Mouse (Mus musculus): Measurements from ENCODE around the gene Cd300e. TPM values are rescaled to one million over a fixed set of nuclear protein-coding genes. Genes with fewer than 3 reads are reported as not detected.
"Not testable (repeated sequence)": the region's sequence is repeated elsewhere in the genome, so short reads cannot be mapped to it uniquely, and the experiment has no call there.

Gene Cd300e
- polyA plus RNA-seq, 1 experiment from 2014 or later: 0.09 TPM

DNA sequence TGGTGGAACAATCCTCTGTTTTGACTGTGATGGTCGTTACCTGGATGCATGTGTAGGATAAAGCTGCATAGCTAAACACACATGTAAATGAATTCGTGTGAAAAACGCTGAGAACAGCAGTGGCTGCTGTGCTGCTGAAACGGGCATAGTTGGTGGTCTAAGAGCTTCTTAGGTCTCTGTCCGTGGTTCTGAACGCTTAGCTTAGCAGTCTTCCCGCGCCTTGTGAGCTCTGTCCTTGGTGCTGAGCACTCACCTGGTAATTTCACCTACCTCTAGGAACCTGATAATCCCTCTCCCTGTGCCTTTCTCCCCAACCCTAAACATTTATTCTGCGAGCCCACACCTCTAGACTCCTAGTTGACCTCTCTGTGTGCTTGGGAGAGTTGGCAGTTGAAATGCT, 9.8 kb downstream of the Cd300e start:
- Histone ChIP-seq H3K4me1 (no peaks in the 10 kb centered on the region), H3K36me3 (no peaks in the 10 kb centered on the region), H3K27ac (no peak overlapping the region), H3K9me3 (no peaks in the 10 kb centered on the region), H3K9ac (no peak overlapping the region), H3K4me2 (replicated peaks) (no peak overlapping the region), H3K4me3 (no peak overlapping the region), H3K27me3 (no peaks in the 10 kb centered on the region)
- 4% methylated on average over 9 of the region's 9 CpGs for WGBS
- ATAC-seq (ENCODE audit: low FRiP score, low read depth): no peak

DNA sequence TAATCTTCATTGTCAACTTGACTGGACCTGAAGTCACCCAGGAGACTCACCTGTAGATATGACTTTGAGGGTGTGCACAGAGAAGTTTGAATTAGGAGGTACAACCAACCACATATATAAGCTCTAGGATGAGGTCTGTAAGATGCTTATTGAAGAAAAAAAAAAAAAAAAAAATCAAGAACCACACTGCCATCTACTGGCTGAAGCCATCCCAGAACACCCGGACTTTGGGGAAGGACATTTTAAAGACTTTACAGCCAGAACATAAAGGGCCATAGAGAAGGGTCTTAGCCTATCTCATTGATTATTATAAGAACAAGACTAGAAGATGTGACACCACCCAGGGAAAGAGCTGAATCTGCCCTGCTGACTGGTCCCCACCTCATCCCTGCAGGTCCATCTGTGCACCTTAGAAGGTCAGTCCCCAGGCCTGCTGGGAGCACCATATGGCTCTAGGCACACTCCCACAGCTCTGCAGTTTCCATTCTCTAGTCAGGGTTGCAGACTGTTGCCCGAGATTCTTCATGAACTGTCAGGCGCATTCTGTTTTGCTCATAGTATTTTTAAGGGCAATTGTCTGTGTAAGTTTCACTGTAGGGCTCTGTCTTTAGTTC, 12.6 kb downstream of the Cd300e start:
- Histone ChIP-seq H3K27me3 (no peaks in the 10 kb centered on the region), H3K36me3 (no peaks in the 10 kb centered on the region), H3K4me3 (no peak overlapping the region), H3K9ac (no peak overlapping the region), H3K4me1 (no peaks in the 10 kb centered on the region), H3K4me2 (replicated peaks) (no peak overlapping the region), H3K27ac (no peak overlapping the region), H3K9me3 (no peaks in the 10 kb centered on the region)
- WGBS: 37% methylated on average over 3 of the region's 3 CpGs
- no peak for ATAC-seq (ENCODE audit: low FRiP score, low read depth)

DNA sequence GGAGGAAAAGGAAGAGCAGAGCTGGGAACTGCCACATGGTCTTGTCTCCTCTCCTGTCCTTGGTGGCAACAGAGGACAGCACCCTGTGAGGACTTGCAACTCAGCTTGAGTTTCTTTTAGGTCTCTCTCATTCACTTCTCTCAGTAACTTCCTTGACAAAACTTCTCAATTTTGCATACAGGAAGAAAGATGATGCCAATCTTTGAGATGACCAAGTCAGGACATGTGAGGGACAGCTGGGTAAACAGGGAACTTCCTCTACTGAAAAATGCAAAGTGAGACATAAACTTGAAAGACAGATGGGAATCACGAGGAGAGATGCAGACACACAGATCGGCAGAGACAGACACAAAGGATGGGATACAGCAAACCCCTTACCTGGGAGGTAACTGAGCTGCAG, 13.7 kb downstream of the Cd300e start, which contains the start of gene Cd300ld3:
Cd300ld3 (minus strand) TSS at position 151 of the 400 bp plus-strand sequence.
- no peaks in the 10 kb centered on the region for H3K4me1 ChIP-seq
- no peak within 1 kb of the TSS for H3K4me2 ChIP-seq (replicated peaks)
- no peaks in the 10 kb centered on the region for H3K36me3 ChIP-seq
- WGBS: 74% methylated on average over 2 of the region's 2 CpGs
- no peaks in the 10 kb centered on the region for H3K27me3 ChIP-seq
- ATAC-seq (ENCODE audit: low FRiP score, low read depth): no peak
- no peak within 1 kb of the TSS for H3K9ac ChIP-seq
- no peak within 1 kb of the TSS for H3K4me3 ChIP-seq
- no peak within 1 kb of the TSS for H3K27ac ChIP-seq
- H3K9me3 ChIP-seq: no peaks in the 10 kb centered on the region

DNA sequence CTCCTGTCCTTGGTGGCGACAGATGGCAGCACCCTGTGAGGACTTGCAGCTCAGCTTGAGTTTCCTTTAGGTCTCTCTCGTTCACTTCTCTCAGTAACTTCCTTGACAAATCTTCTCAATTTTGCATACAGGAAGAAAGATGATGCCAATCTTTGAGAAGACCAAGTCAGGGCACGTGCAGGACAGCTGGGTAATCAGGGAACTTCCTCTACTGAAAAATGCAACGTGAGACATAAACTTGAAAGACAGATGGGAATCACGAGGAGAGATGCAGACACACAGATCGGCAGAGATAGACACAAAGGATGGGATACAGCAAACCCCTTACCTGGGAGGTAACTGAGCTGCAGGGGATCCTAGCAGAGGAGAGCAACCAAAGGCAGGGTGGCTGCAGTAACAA, 24.3 kb downstream of the Cd300e start, which contains the start of gene Cd300ld5:
Cd300ld5 (minus strand) TSS at position 101 of the 400 bp plus-strand sequence.
- WGBS: no CpG with 5 or more reads among the region's 6 CpGs
- ATAC-seq (ENCODE audit: low FRiP score, low read depth): not testable (repeated sequence)

DNA sequence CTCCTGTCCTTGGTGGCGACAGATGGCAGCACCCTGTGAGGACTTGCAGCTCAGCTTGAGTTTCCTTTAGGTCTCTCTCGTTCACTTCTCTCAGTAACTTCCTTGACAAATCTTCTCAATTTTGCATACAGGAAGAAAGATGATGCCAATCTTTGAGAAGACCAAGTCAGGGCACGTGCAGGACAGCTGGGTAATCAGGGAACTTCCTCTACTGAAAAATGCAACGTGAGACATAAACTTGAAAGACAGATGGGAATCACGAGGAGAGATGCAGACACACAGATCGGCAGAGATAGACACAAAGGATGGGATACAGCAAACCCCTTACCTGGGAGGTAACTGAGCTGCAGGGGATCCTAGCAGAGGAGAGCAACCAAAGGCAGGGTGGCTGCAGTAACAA, 35.1 kb downstream of the Cd300e start, which contains the start of gene Cd300ld4:
Cd300ld4 (minus strand) TSS at position 101 of the 400 bp plus-strand sequence.
- not testable (repeated sequence) for H3K4me1 ChIP-seq; H3K27me3 ChIP-seq; H3K9me3 ChIP-seq; H3K9ac ChIP-seq; ATAC-seq (ENCODE audit: low FRiP score, low read depth); H3K4me2 ChIP-seq (replicated peaks); H3K36me3 ChIP-seq; H3K27ac ChIP-seq; H3K4me3 ChIP-seq
- no CpG with 5 or more reads among the region's 6 CpGs for WGBS

More for the DNA sequence above, 24.3 kb downstream of the Cd300e start, which contains the start of gene Cd300ld5:
- H3K4me1 ChIP-seq; H3K4me3 ChIP-seq; H3K36me3 ChIP-seq; H3K27me3 ChIP-seq; H3K9ac ChIP-seq; H3K4me2 ChIP-seq (replicated peaks); H3K9me3 ChIP-seq; H3K27ac ChIP-seq: not testable (repeated sequence)

DNA sequence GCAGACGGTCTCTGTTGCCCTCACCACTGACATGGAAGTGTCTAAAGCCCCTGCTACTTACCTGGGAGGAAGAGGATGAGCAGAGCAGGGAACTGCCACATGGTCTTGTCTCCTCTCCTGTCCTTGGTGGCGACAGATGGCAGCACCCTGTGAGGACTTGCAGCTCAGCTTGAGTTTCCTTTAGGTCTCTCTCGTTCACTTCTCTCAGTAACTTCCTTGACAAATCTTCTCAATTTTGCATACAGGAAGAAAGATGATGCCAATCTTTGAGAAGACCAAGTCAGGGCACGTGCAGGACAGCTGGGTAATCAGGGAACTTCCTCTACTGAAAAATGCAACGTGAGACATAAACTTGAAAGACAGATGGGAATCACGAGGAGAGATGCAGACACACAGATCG, 45.9 kb downstream of the Cd300e start, which contains the start of gene Cd300ld2:
Cd300ld2 (minus strand) TSS at position 101 of the 400 bp plus-strand sequence.
- H3K36me3 ChIP-seq; H3K9me3 ChIP-seq; H3K4me1 ChIP-seq; ATAC-seq (ENCODE audit: low FRiP score, low read depth); H3K27me3 ChIP-seq; H3K9ac ChIP-seq; H3K27ac ChIP-seq; H3K4me2 ChIP-seq (replicated peaks); H3K4me3 ChIP-seq: not testable (repeated sequence)
- WGBS: no CpG with 5 or more reads among the region's 7 CpGs

DNA sequence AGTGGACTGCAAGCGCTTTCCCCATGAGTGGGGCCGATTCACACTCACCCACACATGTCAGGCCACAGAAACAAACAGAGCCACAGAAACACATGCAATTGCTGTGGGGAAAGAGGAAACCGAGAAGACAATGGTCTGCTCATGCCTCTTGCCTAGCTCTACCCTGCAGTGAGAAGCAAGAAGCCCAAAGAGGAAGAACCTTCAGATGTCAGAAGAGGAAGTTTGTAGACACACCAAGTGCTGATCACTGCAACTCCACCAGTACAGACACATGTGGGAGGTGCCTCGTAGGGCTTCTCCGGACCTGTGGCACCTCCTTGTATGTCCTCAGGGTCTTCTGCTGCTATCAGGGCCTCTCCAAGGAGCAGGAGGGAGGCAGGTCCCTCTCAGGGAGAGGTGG, 57.9 kb downstream of the Cd300e start:
- WGBS: 85% methylated on average over 5 of the region's 5 CpGs
- no peak for ATAC-seq (ENCODE audit: low FRiP score, low read depth)
- Histone ChIP-seq H3K9me3 (no peaks in the 10 kb centered on the region), H3K36me3 (no peaks in the 10 kb centered on the region), H3K4me1 (no peaks in the 10 kb centered on the region), H3K27ac (no peak overlapping the region; the same call in 1 of the 2 replicates), H3K9ac (no peak overlapping the region), H3K4me2 (replicated peaks) (no peak overlapping the region), H3K27me3 (0 out of 2 replicates have a peak, but pooled peaks cover 4% of the 10 kb centered on the region), H3K4me3 (no peak overlapping the region)

Other genes with a start within 250 kb of the Cd300e start
- gene Gprc5c, start 211.0 kb downstream of the Cd300e start, polyA plus RNA-seq (2015; fragmentation: Nextera tagmentation; extraction: Ambion mirVana): 56.2 and 60.0 TPM in 2 replicates
- gene Cd300a, start 172.1 kb downstream of the Cd300e start, polyA plus RNA-seq (2015; fragmentation: Nextera tagmentation; extraction: Ambion mirVana): 1.6 and 1.9 TPM in 2 replicates
- 0.14 and 0.19 TPM in 2 replicates for gene Cd300lb, start 127.8 kb downstream of the Cd300e start, polyA plus RNA-seq (2015; fragmentation: Nextera tagmentation; extraction: Ambion mirVana)
- not detected in 2 replicates for gene Cd300c, start 93.0 kb downstream of the Cd300e start, polyA plus RNA-seq (2015; fragmentation: Nextera tagmentation; extraction: Ambion mirVana)
- gene Cd300ld, start 72.3 kb downstream of the Cd300e start, polyA plus RNA-seq (2015; fragmentation: Nextera tagmentation; extraction: Ambion mirVana): 0.14 TPM in 1 of 2 replicates, not detected in the other
- 1.7 and 2.2 TPM in 2 replicates for gene Cd300c2, start 60.3 kb downstream of the Cd300e start, polyA plus RNA-seq (2015; fragmentation: Nextera tagmentation; extraction: Ambion mirVana)
- not detected in 2 replicates for gene Cd300ld2, start 46.0 kb downstream of the Cd300e start, polyA plus RNA-seq (2015; fragmentation: Nextera tagmentation; extraction: Ambion mirVana)
- gene Cd300ld4, start 35.2 kb downstream of the Cd300e start, polyA plus RNA-seq (2015; fragmentation: Nextera tagmentation; extraction: Ambion mirVana): not detected in 2 replicates
- gene Cd300ld5, start 24.4 kb downstream of the Cd300e start, polyA plus RNA-seq (2015; fragmentation: Nextera tagmentation; extraction: Ambion mirVana): not detected in 2 replicates
- gene Cd300ld3, start 13.8 kb downstream of the Cd300e start, polyA plus RNA-seq (2015; fragmentation: Nextera tagmentation; extraction: Ambion mirVana): not detected in 2 replicates
- gene Rab37, start 29.3 kb upstream of the Cd300e start, polyA plus RNA-seq (2015; fragmentation: Nextera tagmentation; extraction: Ambion mirVana): 1.4 and 1.6 TPM in 2 replicates
- 0.09 TPM in 1 of 2 replicates, not detected in the other for gene Cd300lf, start 71.8 kb upstream of the Cd300e start, polyA plus RNA-seq (2015; fragmentation: Nextera tagmentation; extraction: Ambion mirVana)
- gene Slc9a3r1, start 101.2 kb upstream of the Cd300e start, polyA plus RNA-seq (2015; fragmentation: Nextera tagmentation; extraction: Ambion mirVana): 20.6 and 23.4 TPM in 2 replicates
- gene Tmem104, start 125.3 kb upstream of the Cd300e start, polyA plus RNA-seq (2015; fragmentation: Nextera tagmentation; extraction: Ambion mirVana): 10.9 and 11.4 TPM in 2 replicates
- gene Nat9, start 125.7 kb upstream of the Cd300e start, polyA plus RNA-seq (2015; fragmentation: Nextera tagmentation; extraction: Ambion mirVana): 25.7 and 26.2 TPM in 2 replicates
- gene Grin2c, start 205.1 kb upstream of the Cd300e start, polyA plus RNA-seq (2015; fragmentation: Nextera tagmentation; extraction: Ambion mirVana): 0.05 and 0.09 TPM in 2 replicates
- gene Fdxr, start 214.9 kb upstream of the Cd300e start, polyA plus RNA-seq (2015; fragmentation: Nextera tagmentation; extraction: Ambion mirVana): 15.3 and 16.0 TPM in 2 replicates
- 0.09 and 0.15 TPM in 2 replicates for gene Fads6, start 235.5 kb upstream of the Cd300e start, polyA plus RNA-seq (2015; fragmentation: Nextera tagmentation; extraction: Ambion mirVana)
- 0.11 TPM in 1 of 2 replicates, not detected in the other for gene Otop2, start 245.0 kb upstream of the Cd300e start, polyA plus RNA-seq (2015; fragmentation: Nextera tagmentation; extraction: Ambion mirVana)